Mouse (Mus musculus) lung, embryonic 14.5 days (tissue): Measurements from ENCODE around the gene Phyh. TPM values are rescaled to one million over a fixed set of nuclear protein-coding genes. Genes with fewer than 3 reads are reported as not detected.

ENCODE experiments used
- ATAC-seq: fragments of 200-750 bp; cut with Nextera tagmentation; 2 replicates; pipeline ENCODE4 v1.8.0; 2017; ENCODE audit warnings: mild to moderate bottlenecking, moderate TSS enrichment, moderate library complexity; ENCODE audit not compliant: insufficient read depth
- DNase-seq: peaks from one replicate; pipeline ENCODE4 v3.0.0-alpha.2; 2015
- H3K27ac ChIP-seq: fragments of 300-500 bp; sonication (generic); 2 replicates; pipeline ENCODE4 v1.5.1; 2014; ENCODE audit warnings: low read depth, mild to moderate bottlenecking, moderate library complexity
- H3K27me3 ChIP-seq: fragments of 300-500 bp; sonication (generic); 2 replicates; pipeline ENCODE4 v1.6.1; 2014; ENCODE audit warnings: low read length, control low read depth; ENCODE audit not compliant: insufficient read depth
- H3K36me3 ChIP-seq: fragments of 300-500 bp; sonication (generic); 2 replicates; pipeline ENCODE4 v1.6.1; 2014; ENCODE audit warnings: control low read depth; ENCODE audit not compliant: insufficient read depth
- H3K4me1 ChIP-seq: fragments of 300-500 bp; sonication (generic); 2 replicates; pipeline ENCODE4 v1.6.1; 2014; ENCODE audit warnings: antibody characterized with exemption, control low read depth; ENCODE audit not compliant: insufficient read depth
- H3K4me2 ChIP-seq: fragments of 300-500 bp; sonication (generic); 2 replicates; pipeline ENCODE4 v1.6.1; 2014; ENCODE audit warnings: mild to moderate bottlenecking
- H3K4me3 ChIP-seq: fragments of 300-500 bp; sonication (generic); 2 replicates; pipeline ENCODE4 v1.5.1; 2014; ENCODE audit warnings: low read depth, low read length
- H3K9ac ChIP-seq: fragments of 300-500 bp; sonication (generic); 2 replicates; pipeline ENCODE4 v1.6.1; 2014
- H3K9me3 ChIP-seq: fragments of 300-500 bp; sonication (generic); 2 replicates; pipeline ENCODE4 v1.6.1; 2016; ENCODE audit warnings: low read depth, low read length, control low read depth
- CTCF ChIP-seq: IDR thresholded peaks from 2 replicates; pipeline ENCODE4 v1.5.1; 2016; ENCODE audit warnings: antibody characterized with exemption, low read depth
- WGBS: fragments of 180-500 bp; shearing (Covaris S2); extraction: QIAGEN DNeasy Blood & Tissue Kit; methylation state at CpG from one replicate; pipeline ENCODE4 v1.1.7; 2014; 5-methylcytosine and 5-hydroxymethylcytosine counted together
- polyA plus RNA-seq: library from polyadenylated mRNA; unstranded; fragments of >200 nt; fragmentation: Nextera tagmentation; extraction: Ambion mirVana; gene quantifications from 2 replicates; pipeline ENCODE4 v1.2.1, GENCODE M21; 2014

Gene Phyh
- 46.4 and 52.6 TPM in 2 replicates for polyA plus RNA-seq

DNA sequence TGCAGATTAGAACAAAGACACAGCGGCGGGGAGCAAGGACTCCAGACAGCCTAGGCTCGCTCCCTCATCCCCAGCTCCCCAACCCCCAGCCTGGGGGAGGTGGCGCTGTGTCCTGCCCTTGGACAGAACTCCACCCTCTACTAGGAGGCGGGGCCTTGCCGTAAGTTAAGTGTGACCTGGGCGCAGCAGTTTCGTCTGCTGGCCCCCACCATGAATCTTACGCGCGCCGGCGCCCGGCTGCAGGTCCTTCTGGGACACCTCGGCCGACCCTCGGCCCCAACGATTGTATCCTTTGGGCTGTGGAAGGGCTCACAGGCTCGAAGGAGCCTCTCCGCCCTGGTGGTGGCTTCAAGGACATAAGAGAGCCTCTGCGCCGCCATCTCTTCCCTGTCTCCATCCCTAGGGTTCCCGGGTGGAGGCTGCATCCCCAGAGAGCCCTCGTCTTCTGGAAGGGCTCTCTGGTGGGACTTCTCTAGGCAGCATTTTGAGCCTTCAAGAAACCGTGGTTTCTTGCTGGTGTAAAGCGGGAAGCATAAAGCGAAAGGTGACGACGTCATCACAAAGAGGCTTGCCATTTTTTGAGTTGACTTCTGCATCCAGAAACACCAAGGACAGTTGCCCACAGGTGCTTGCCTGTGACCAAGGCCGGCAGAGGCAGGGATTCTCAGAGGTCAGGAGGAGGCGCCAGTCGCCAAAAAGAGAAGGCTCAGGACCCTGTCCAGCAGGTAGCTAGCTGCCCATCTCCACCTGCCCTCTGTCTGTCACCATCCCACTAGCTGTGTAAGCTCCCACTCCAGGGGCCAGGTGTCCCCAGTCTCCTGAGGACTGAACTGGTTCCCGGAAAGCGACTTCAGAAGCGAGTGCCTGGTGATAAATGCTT, at the start of gene Phyh:
Gene Phyh (plus strand): TSS at position 160 of the 880 bp plus-strand sequence.
- Histone ChIP-seq H3K9ac (peak within 1 kb of the TSS; percentile 62), H3K27me3 (no peaks in the 10 kb centered on the region), H3K27ac (peak within 1 kb of the TSS; percentile 43), H3K9me3 (no peaks in the 10 kb centered on the region), H3K4me3 (peak within 1 kb of the TSS; percentile 49), H3K4me1 (peaks cover 3% of the 10 kb centered on the region; the same call in 1 of the 2 replicates), H3K36me3 (no peaks in the 10 kb centered on the region), H3K4me2 (peak within 1 kb of the TSS; percentile 83)
- peak; percentile 53 for TF ChIP-seq CTCF
- ATAC-seq (peak; percentile 98), DNase-seq (peak; percentile 91)
- WGBS: 6% methylated on average over 35 of the region's 35 CpGs

DNA sequence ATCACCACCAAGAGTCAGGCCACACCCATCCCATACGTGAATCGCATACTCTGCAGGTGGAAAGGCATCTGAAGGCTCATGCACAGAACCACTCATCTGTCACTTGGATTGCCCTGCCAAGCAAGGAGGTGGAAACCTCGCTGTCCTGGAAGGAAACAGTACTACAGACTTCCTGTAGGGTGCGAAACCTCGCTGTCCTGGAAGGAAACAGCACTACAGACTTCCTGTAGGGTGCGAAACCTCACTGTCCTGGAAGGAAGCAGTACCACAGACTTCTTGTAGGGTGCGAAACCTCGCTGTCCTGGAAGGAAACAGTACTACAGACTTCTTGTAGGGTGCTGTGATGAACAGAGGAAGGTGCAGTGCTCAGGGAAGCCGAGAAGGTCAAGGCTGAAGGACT, 46.1 kb upstream of the Phyh start:
- ATAC-seq (no peak), DNase-seq (no peak)
- Histone ChIP-seq H3K4me2 (no peak overlapping the region), H3K27me3 (no peaks in the 10 kb centered on the region), H3K9me3 (no peaks in the 10 kb centered on the region), H3K9ac (no peak overlapping the region), H3K36me3 (no peaks in the 10 kb centered on the region), H3K4me3 (no peak overlapping the region), H3K4me1 (no peaks in the 10 kb centered on the region), H3K27ac (no peak overlapping the region)
- no peak for TF ChIP-seq CTCF
- WGBS: 58% methylated on average over 9 of the region's 9 CpGs

DNA sequence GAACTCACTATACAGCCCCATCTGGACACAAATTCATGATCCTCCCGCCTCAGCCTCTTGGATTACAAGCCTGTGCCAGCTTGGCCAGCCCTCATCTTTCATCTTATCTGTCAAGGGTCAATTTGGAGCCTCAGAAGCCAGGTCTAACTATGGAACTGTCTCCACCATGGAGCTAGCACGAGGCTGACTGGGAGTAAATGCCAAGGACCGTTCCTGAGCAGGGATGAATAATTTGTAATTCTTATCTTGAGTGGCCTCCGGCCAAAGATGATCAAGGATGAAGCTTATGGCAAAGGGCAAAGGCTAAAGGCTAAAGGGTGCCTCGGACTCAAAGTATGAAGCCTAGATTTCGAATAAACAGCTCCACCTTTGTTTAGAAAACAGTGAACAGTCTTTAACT, 45.5 kb upstream of the Phyh start:
- Histone ChIP-seq H3K9ac (no peak overlapping the region), H3K4me1 (no peaks in the 10 kb centered on the region), H3K9me3 (no peaks in the 10 kb centered on the region), H3K36me3 (no peaks in the 10 kb centered on the region), H3K27me3 (no peaks in the 10 kb centered on the region), H3K4me2 (no peak overlapping the region), H3K27ac (no peak overlapping the region), H3K4me3 (no peak overlapping the region)
- no peak for ATAC-seq
- 16% methylated on average over 6 of the region's 6 CpGs for whole genome bisulfite sequencing
- no peak for DNase-seq
- TF ChIP-seq CTCF: no peak

DNA sequence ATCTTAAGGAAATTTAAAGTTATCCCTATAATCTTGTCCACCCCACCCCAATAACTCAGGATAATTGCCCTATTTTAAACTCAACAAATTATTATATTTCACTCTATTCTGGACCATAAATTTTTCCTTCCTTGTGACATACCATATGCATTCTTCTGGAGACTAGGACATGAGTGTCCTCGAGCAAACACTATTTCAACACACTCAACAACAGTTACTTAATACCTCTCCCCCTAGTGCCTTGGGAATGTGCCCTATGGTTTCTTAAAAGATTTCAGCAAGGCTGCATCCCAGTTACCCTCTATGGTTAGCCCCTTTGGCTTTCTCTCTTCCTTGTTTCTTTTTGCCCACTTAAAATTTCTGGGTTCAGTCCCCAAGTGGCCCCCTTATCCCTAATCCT, 43.7 kb upstream of the Phyh start:
- ATAC-seq (no peak), DNase-seq (no peak)
- Histone ChIP-seq H3K9ac (no peak overlapping the region), H3K4me1 (no peaks in the 10 kb centered on the region), H3K4me3 (no peak overlapping the region), H3K9me3 (no peaks in the 10 kb centered on the region), H3K36me3 (no peaks in the 10 kb centered on the region), H3K4me2 (no peak overlapping the region), H3K27ac (no peak overlapping the region), H3K27me3 (no peaks in the 10 kb centered on the region)
- no peak for TF ChIP-seq CTCF
- 26% methylated on average over 1 of the region's 1 CpGs for WGBS

DNA sequence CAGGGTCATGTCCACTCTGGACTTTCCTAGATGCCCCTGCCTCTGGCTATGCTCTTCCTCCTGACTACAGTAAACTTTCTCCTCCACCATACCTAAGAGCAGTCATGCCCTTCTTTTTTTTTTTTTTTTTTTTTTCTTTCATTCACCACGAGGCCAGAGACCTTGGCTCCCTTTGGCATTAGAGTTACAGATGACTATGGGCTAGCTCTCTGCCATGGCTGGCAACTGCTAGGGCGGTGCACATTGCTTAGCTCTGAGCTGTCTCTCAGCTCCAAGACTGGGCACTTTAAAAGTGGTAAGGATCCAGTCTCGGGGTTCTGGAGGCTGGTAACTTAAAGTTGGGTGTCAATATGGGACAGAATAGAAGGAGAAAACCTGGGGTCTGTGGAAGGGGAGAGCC, 42.7 kb upstream of the Phyh start:
- no peak overlapping the region for H3K27ac ChIP-seq
- TF ChIP-seq CTCF: no peak
- H3K36me3 ChIP-seq: no peaks in the 10 kb centered on the region
- ATAC-seq: no peak
- no peaks in the 10 kb centered on the region for H3K9me3 ChIP-seq
- 0 out of 2 replicates have a peak, but pooled peaks cover 4% of the 10 kb centered on the region for H3K4me1 ChIP-seq
- no peak overlapping the region for H3K4me3 ChIP-seq
- WGBS: 68% methylated on average over 3 of the region's 3 CpGs
- no peak for DNase-seq
- H3K4me2 ChIP-seq: no peak overlapping the region
- no peaks in the 10 kb centered on the region for H3K27me3 ChIP-seq
- H3K9ac ChIP-seq: no peak overlapping the region

DNA sequence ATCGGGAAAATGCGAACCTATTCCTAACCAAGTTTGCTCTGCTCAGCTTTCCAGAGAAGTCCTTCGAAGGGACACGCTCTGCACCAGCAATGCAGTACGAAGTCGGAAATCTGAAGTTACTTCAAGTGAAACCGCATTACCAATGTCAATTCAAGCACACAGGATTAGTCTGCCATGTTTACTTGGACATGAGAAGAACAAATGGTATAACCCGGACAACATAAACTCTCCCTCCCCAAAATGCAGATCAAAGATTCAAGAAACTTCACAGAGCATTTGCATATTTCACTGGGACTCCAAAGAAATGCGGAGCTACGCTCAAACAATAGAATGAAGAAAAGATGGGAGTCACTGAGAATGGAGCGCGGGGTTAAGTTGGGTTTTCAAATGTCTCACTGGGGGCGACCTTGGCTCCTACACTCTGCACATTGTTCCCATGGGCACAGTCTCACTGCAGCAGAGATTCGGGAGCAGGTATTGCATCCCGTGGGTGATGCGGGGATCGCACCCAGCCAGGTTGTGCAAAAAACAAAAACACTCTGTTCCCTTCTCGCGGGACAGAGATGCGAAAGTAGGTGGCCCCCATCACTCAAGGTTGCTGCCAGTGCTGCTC, 38.0 kb upstream of the Phyh start:
- H3K4me1 ChIP-seq: 0 out of 2 replicates have a peak, but pooled peaks cover 4% of the 10 kb centered on the region
- WGBS: 2% methylated on average over 20 of the region's 20 CpGs
- TF ChIP-seq CTCF: no peak
- DNase-seq (peak; percentile 63), ATAC-seq (peak; percentile 15)
- H3K4me2 ChIP-seq: peak overlapping the region; percentile 79
- peaks cover 14% of the 10 kb centered on the region for H3K36me3 ChIP-seq
- no peaks in the 10 kb centered on the region for H3K9me3 ChIP-seq
- peak overlapping the region; percentile 97 for H3K4me3 ChIP-seq
- peak overlapping the region; percentile 98 for H3K9ac ChIP-seq
- H3K27me3 ChIP-seq: no peaks in the 10 kb centered on the region
- peak overlapping the region; percentile 99 for H3K27ac ChIP-seq
